Mouse (Mus musculus) bone marrow, adult 2 months (tissue): ENCODE data around the gene Mvb12b. TPM values are rescaled to one million over a fixed set of nuclear protein-coding genes. Genes with fewer than 3 reads are reported as not detected.

Experiments
- H3K27ac ChIP-seq: fragments of 200-500 bp; 2 replicates; pipeline ENCODE4 v1.5.1; 2012; ENCODE audit warnings: low read depth, mild to moderate bottlenecking, control low read depth, inconsistent platforms, low read length; ENCODE audit not compliant: control insufficient read depth, poor library complexity, insufficient read depth
- H3K4me1 ChIP-seq: fragments of 200-500 bp; 2 replicates; pipeline ENCODE4 v1.6.1; 2011; ENCODE audit warnings: low read length; ENCODE audit not compliant: control insufficient read depth, insufficient read depth
- H3K4me3 ChIP-seq: fragments of 200-500 bp; replicated peaks from 2 replicates; pipeline ENCODE3; 2011; ENCODE audit warnings: mild to moderate bottlenecking, low read depth, low read length, control low read depth; ENCODE audit not compliant: control insufficient read depth
- CTCF ChIP-seq: fragments of 200-500 bp; IDR thresholded peaks from 2 replicates; pipeline ENCODE4 v1.5.1; 2011; ENCODE audit warnings: low read length, control low read depth; ENCODE audit not compliant: control insufficient read depth, insufficient read depth
- POLR2A ChIP-seq: fragments of 200-500 bp; IDR thresholded peaks from 2 replicates; pipeline ENCODE4 v1.6.1; 2011; ENCODE audit warnings: low read depth, mild to moderate bottlenecking, control low read depth, low read length, borderline replicate concordance; ENCODE audit not compliant: control insufficient read depth
- WGBS: fragments of 180-500 bp; shearing (Covaris S2); methylation state at CpG from one replicate; pipeline ENCODE4 v1.1.7; 2018; 5-methylcytosine and 5-hydroxymethylcytosine counted together
- polyA plus RNA-seq: library from polyadenylated mRNA; stranded (reverse); fragments of >200 nt; gene quantifications from 2 replicates; pipeline ENCODE4 v1.2.4, GENCODE M21; 2011; ENCODE audit warnings: low replicate concordance; ENCODE audit not compliant: missing spikeins, insufficient read depth, insufficient read length

The Mvb12b gene
- polyA plus RNA-seq, 1 experiment: 38.3 TPM

DNA sequence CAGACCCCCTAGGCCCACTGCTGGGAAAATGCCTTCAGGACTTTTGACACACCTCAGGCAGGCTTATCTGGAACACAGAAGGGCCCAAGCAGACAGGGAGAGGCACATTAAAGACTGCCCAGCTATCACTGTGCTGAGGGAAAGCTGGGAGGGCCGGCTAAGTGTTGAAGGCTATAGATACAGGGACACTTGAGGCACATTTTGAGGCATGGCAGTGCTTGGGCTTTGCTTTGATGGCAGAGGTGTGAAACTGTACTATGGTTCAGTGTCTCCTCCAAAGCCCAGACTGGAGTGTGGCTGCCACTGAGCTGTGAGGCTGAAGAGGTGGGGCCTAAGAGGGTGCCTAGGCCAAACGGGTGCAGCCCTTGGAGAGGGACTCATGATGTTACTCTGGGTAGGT lies 44.1 kb downstream of the Mvb12b start:
- Histone ChIP-seq H3K27ac (peak overlapping the region; percentile 89), H3K4me1 (peaks cover 23% of the 10 kb centered on the region), H3K4me3 (no peak overlapping the region)
- TF ChIP-seq POLR2A (no peak), CTCF (no peak)
- 34% methylated on average over 2 of the region's 2 CpGs for WGBS

DNA sequence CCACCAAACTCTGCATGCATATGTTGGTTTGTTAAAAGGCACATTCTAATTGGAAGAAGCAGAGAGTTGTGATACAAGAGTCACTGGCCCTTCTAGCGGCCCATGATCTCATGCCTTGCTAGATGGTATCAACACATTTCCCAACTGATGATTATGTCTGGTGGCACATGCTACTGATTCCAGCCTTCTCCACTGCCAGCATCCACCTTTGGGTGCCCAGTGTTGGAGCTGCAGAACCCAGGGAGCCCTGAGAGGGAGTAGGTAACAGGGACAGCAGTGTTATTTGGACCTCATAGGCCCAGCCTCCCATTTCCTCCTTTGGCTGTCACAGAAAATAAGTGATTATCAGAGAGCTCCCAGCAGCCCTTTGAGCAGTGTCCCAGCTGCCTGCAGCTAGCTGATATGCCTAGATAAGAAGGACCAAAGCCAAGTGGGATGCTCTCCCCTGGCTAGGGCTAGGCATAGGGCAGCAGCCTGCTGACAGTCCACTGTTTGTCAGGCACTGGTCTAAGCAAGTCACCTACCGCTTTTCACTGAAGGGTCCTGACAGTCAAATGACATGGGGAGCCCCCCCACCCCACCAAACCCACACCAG lies 44.7 kb downstream of the Mvb12b start:
- TF ChIP-seq CTCF (no peak), POLR2A (peak; percentile 6; the same call in 1 of the 2 replicates)
- peaks cover 26% of the 10 kb centered on the region for H3K4me1 ChIP-seq
- WGBS: 58% methylated on average over 2 of the region's 2 CpGs
- peak overlapping the region; percentile 89 for H3K27ac ChIP-seq
- no peak overlapping the region for H3K4me3 ChIP-seq

DNA sequence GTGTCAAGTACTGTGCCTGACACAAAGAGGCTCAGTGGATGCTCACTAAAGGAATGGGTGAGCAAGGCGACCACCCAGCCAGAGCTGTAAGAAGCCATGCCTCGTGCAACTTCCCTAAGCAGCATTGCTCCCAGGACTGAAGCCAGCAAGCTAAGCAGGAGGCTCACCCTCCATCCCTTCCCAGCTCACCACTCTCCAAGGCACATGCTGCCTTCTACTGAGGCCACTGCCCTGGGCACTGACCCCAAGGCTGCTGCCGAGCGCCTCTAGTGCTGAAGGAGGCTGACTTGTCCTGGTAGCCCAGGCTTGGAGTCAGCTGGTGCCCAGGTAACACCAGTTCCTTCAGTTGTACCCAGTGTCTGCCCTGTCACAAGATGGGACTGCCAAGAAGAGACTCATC lies 45.8 kb downstream of the Mvb12b start:
- 77% methylated on average over 4 of the region's 4 CpGs for WGBS
- no peak overlapping the region for H3K4me3 ChIP-seq
- no peak for TF ChIP-seq CTCF
- no peak for TF ChIP-seq POLR2A
- peak overlapping the region; percentile 81 for H3K27ac ChIP-seq
- peaks cover 24% of the 10 kb centered on the region for H3K4me1 ChIP-seq

DNA sequence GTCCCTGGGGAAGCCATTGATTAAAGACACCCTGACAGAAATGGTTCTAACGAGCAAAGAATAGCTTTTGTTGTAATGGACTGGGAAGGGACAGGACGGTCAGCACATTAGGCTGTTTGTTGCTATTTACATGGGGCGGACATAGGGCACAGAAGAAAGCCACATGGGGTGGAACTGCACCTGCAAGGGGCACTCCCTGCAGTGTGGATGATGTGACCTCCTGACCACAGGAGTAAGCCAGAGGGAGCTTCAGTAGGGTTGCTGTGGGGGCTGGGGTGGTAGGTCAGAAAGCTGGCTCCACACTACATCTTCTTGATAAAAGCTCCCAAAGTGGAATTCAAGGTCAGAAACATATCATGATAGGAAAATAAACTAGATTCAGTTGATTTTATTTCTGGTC lies 47.3 kb downstream of the Mvb12b start:
- H3K4me1 ChIP-seq: peaks cover 23% of the 10 kb centered on the region
- no peak overlapping the region for H3K4me3 ChIP-seq
- TF ChIP-seq POLR2A (no peak), CTCF (no peak)
- 86% methylated on average over 3 of the region's 3 CpGs for WGBS
- no peak overlapping the region; the same call in 1 of the 2 replicates for H3K27ac ChIP-seq

DNA sequence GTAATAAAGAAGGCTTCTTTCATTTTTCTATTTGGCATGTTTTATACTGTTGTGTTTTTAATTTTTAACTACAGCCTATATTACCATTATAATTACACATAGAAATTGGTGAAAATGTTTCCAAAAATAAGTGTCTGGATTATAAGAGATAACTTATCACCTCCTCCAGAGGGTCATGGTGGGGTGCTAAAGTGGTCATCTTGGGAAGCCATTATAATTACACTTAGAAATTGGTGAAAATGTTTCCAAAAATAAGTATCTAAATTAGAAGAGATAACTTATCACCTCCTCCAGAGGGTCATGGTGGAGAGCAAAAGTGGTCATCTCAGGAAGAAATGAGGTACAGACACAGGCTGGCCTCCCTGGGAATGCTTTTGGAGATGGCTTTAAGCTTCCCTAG lies 48.5 kb downstream of the Mvb12b start:
- H3K27ac ChIP-seq: peak overlapping the region; percentile 67
- TF ChIP-seq CTCF: no peak
- TF ChIP-seq POLR2A: no peak
- H3K4me3 ChIP-seq: no peak overlapping the region
- peaks cover 18% of the 10 kb centered on the region for H3K4me1 ChIP-seq

DNA sequence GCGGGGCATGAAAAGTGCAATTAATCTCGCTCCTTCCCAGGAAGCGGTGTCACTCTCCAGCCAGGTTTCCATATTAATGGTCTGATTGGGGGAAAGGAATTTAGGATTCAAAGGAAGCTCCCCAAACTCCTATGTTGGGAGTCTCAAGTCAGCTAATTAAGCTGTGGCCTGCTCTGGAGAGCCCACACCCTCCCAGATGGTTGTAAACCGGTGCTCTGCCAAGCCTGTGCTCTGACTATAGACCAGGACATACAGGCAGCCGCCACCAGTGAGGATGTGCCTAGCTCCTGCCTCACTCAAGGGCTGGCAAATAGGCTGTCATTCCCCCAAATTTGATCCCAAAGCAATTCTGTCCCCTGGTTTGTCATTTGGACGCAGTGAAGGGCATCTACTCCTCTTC lies 50.4 kb downstream of the Mvb12b start:
- 88% methylated on average over 6 of the region's 6 CpGs for WGBS
- H3K27ac ChIP-seq: no peak overlapping the region

DNA sequence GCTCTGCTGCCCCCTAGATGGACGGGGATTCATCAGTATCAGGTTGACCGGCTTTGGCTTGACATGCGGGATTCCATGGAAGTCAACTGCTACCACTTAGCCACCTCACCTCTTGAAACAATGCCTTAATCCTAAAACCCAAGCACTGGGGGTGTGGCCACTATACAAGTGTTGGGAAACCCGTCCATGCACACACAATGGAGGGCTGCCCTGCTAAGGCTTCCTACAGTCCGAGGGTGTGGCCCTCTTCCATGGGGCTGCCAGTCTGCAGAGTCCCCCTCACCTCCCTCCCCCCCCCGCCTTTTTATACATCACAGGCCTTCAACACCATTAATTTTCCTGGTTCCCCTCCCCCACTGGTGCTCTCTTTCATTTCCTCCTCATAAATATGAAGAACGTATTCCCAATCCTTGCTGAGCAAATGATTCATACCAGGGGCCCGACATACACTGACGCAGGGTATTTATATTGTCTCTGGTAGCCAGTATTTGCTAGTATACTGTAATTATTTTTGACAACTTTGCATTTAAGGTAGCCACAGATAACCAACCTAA lies 51.0 kb downstream of the Mvb12b start:
- Histone ChIP-seq H3K4me3 (no peak overlapping the region), H3K4me1 (peaks cover 11% of the 10 kb centered on the region), H3K27ac (no peak overlapping the region)
- WGBS: 89% methylated on average over 9 of the region's 9 CpGs
- TF ChIP-seq POLR2A: no peak
- no peak for TF ChIP-seq CTCF

More for the DNA sequence above, 50.4 kb downstream of the Mvb12b start:
- no peak for TF ChIP-seq POLR2A
- TF ChIP-seq CTCF: no peak
- Histone ChIP-seq H3K4me1 (peaks cover 15% of the 10 kb centered on the region), H3K4me3 (no peak overlapping the region)

DNA sequence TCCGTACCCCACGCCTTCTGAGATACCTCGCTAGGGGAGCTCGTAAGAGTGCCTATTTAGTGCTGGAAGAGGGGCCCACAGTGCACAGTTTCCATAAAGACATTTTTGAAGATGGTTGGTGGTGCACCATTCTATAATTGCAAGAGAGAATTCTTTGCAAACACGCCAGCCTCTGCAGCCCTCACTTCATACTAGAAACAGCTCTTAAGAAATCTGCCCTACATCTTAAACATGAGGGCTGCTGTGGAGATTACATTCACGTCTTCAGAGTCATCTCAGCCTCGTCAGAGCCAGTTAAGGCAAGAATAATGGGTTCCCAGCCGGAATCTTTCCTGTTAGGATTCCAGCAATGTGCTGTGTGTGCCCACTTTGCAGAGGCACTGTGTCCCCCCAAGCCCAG lies 52.7 kb downstream of the Mvb12b start:
- Histone ChIP-seq H3K4me3 (no peak overlapping the region), H3K4me1 (peaks cover 7% of the 10 kb centered on the region), H3K27ac (no peak overlapping the region)
- TF ChIP-seq CTCF (no peak), POLR2A (no peak)
- WGBS: 85% methylated on average over 8 of the region's 8 CpGs
